Mouse (Mus musculus): ENCODE data around the gene Six3. TPM values are rescaled to one million over a fixed set of nuclear protein-coding genes. Genes with fewer than 3 reads are reported as not detected.

The Six3 gene
- total and polyA plus RNA-seq, 3 experiments, result not detected

DNA sequence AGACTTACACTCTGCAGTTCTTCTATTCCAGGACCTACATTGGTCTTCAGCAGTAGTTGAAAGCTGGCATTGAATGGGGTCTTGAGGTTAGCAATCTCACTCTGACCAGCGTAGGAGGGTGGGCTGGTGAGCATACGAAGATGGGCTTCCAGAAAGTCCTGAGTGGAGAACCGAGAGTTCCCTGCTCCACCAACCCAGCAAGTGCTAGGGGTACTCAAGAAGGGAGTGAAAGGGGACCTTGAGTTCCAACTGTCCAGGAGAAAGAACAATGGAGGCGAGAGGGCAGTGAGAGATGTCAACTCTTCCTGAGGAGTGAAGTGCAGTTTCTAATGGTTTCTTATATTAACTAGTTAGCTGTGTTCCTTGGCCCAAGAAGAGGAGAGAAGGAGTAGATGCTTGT lies 2.2 kb downstream of the Six3 start:
- Histone ChIP-seq H3K79me2 (ENCODE audit: control insufficient read depth, insufficient read depth, low read length, poor library complexity) (no peaks in the 10 kb centered on the region), H3K4me1 (ENCODE audit: control insufficient read depth in 1 of 2, insufficient read depth in 2 of 2, low read length in 2 of 2) (no peaks in the 10 kb centered on the region), H3K9me3 (replicated peaks; ENCODE audit: insufficient read depth, low read length) (no peaks in the 10 kb centered on the region), H3K4me3 (ENCODE audit: control insufficient read depth in 1 of 2, insufficient read depth in 1 of 2, low read depth in 2 of 2, low read length in 2 of 2) (no peak overlapping the region), H3K9ac (ENCODE audit: control insufficient read depth, low read depth, low read length, poor library complexity, severe bottlenecking) (no peak overlapping the region), H3K27me3 (ENCODE audit: control insufficient read depth in 1 of 2, insufficient read depth in 2 of 2, low read length in 2 of 2) (no peaks in the 10 kb centered on the region), H3K36me3 (ENCODE audit: control insufficient read depth in 1 of 2, insufficient read depth in 2 of 2, low read length in 2 of 2) (no peaks in the 10 kb centered on the region), H3K27ac (ENCODE audit: control insufficient read depth, low read depth, low read length) (no peak overlapping the region)
- TF ChIP-seq JUND (IDR thresholded peaks at IDR 0.05; ENCODE audit: low read depth, low read length) (no peak), ZNF384 (IDR thresholded peaks at IDR 0.05; ENCODE audit: low read depth, low read length) (no peak), USF2 (IDR thresholded peaks at IDR 0.05; ENCODE audit: borderline replicate concordance in 1 of 2, insufficient read depth in 1 of 2, low read depth in 1 of 2, low read length in 2 of 2) (no peak), ZMIZ1 (IDR thresholded peaks at IDR 0.05; ENCODE audit: low read depth, low read length) (no peak), ZC3H11A (IDR thresholded peaks at IDR 0.05; ENCODE audit: low read depth, low read length) (no peak)
- DNase-seq (ENCODE audit: low read depth, low spot score), result no peak

DNA sequence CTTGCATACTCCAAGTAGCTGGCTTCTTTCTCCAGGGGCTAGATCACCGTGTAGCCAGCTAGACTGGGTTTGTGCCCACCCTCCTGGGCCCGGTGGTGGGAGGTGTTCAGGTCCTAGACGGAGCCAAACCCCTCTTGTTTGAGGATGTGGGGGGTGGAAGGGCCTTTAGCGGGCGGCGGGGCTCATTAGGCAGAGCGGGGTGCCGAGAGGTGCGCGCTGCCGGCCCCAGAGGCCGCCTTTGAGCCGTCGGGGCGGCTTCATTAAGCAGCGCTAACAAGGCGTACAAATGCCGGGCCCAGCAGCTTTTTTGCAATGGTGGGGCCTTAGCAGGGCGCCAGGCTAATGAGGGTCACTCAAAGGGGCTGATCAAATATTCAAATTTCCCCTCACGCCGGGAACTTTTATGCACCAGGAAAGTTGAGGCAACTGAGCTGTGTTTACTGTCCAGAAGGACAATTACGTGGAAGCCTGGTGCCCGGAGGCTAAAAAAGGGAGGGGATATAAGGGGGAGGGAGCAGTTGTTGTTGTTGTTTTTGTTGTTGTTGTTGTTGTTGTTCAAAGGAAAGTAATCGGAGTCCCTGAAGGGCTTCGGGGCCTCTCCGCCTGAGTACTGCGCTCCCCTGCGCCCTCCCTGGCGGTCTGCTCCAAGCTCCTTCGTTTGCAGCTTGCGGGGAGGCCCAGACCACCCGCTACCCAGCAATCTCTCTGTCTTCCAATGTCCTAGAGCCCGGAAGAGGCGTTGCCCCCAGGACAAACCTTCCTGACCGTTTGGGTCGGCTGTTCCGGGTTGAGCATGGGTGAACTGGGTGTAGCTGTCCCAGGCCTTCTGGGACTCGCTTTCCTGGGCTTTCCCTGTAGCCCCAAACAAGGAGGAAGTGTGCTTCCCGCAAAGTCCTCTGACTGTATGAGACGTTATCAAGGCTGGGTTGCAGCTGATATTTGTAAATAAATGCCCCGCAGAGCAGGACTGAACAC lies 3.4 kb downstream of the Six3 start:
- Histone ChIP-seq H3K27ac (ENCODE audit: control insufficient read depth, low read depth, low read length) (no peak overlapping the region), H3K4me3 (ENCODE audit: control insufficient read depth in 1 of 2, insufficient read depth in 1 of 2, low read depth in 2 of 2, low read length in 2 of 2) (no peak overlapping the region), H3K9me3 (replicated peaks; ENCODE audit: insufficient read depth, low read length) (no peaks in the 10 kb centered on the region), H3K27me3 (ENCODE audit: control insufficient read depth in 1 of 2, insufficient read depth in 2 of 2, low read length in 2 of 2) (no peaks in the 10 kb centered on the region), H3K36me3 (ENCODE audit: control insufficient read depth in 1 of 2, insufficient read depth in 2 of 2, low read length in 2 of 2) (no peaks in the 10 kb centered on the region), H3K4me1 (ENCODE audit: control insufficient read depth in 1 of 2, insufficient read depth in 2 of 2, low read length in 2 of 2) (no peaks in the 10 kb centered on the region), H3K9ac (ENCODE audit: control insufficient read depth, low read depth, low read length, poor library complexity, severe bottlenecking) (no peak overlapping the region), H3K79me2 (ENCODE audit: control insufficient read depth, insufficient read depth, low read length, poor library complexity) (no peaks in the 10 kb centered on the region)
- TF ChIP-seq ZMIZ1 (IDR thresholded peaks at IDR 0.05; ENCODE audit: low read depth, low read length) (no peak), POLR2AphosphoS2 (IDR thresholded peaks at IDR 0.05; ENCODE audit: low read length) (no peak), MAZ (IDR thresholded peaks at IDR 0.05; ENCODE audit: low read depth, low read length) (no peak), ZNF384 (IDR thresholded peaks at IDR 0.05; ENCODE audit: low read depth, low read length) (no peak), USF2 (IDR thresholded peaks at IDR 0.05; ENCODE audit: borderline replicate concordance in 1 of 2, insufficient read depth in 1 of 2, low read depth in 1 of 2, low read length in 2 of 2) (no peak), MYC (IDR thresholded peaks at IDR 0.05; ENCODE audit: low read depth, low read length) (no peak), MAX (IDR thresholded peaks at IDR 0.05; ENCODE audit: low read length) (no peak), TCF12 (IDR thresholded peaks at IDR 0.05; ENCODE audit: low read depth, low read length) (no peak), TAL1 (IDR thresholded peaks at IDR 0.05; ENCODE audit: low read length) (no peak), JUND (IDR thresholded peaks at IDR 0.05; ENCODE audit: low read depth, low read length) (no peak), NRF1 (IDR thresholded peaks at IDR 0.05; ENCODE audit: insufficient read depth, low read depth, low read length, poor library complexity, severe bottlenecking) (no peak), KAT2A (conservative IDR thresholded peaks at IDR 0.05; ENCODE audit: low read depth, low read length) (no peak), MAFK (IDR thresholded peaks at IDR 0.05; ENCODE audit: borderline replicate concordance, low read depth, low read length) (no peak), SIN3A (IDR thresholded peaks at IDR 0.05; ENCODE audit: low read length) (no peak), E2F4 (IDR thresholded peaks at IDR 0.05; ENCODE audit: borderline replicate concordance, low read depth, low read length) (no peak), ZC3H11A (IDR thresholded peaks at IDR 0.05; ENCODE audit: low read depth, low read length) (no peak), ETS1 (IDR thresholded peaks at IDR 0.05; ENCODE audit: low read depth, low read length) (no peak), ZKSCAN1 (IDR thresholded peaks at IDR 0.05; ENCODE audit: low read depth, low read length) (no peak), NELFE (IDR thresholded peaks at IDR 0.05; ENCODE audit: low read depth, low read length) (no peak), MEF2A (IDR thresholded peaks at IDR 0.05; ENCODE audit: extremely low read depth, insufficient replicate concordance, low read depth, low read length, poor library complexity, severe bottlenecking) (no peak)
- DNase-seq (ENCODE audit: low read depth, low spot score), result no peak

All from MEL (cell line).